Mouse (Mus musculus): ENCODE data around the gene Arf1. TPM values are rescaled to one million over a fixed set of nuclear protein-coding genes. Genes with fewer than 3 reads are reported as not detected.
A peak's percentile ranks its signal among the peaks of the same experiment; 100 is the strongest.
"Not testable (repeated sequence)": the region's sequence is repeated elsewhere in the genome, so short reads cannot be mapped to it uniquely, and the experiment has no call there.

The Arf1 gene
- polyA plus RNA-seq, 1 experiment from 2014 or later: 582 TPM

- Histone ChIP-seq H3K9ac (peak overlapping the region; percentile 100; the same call in 1 of the 2 replicates), H3K4me1 (peaks cover 75% of the 10 kb centered on the region), H3K9me3 (no peaks in the 10 kb centered on the region), H3K36me3 (peaks cover 14% of the 10 kb centered on the region), H3K4me3 (peak overlapping the region; percentile 100), H3K27me3 (replicated peaks) (no peaks in the 10 kb centered on the region), H3K4me2 (peak overlapping the region; percentile 96), H3K27ac (replicated peaks) (no peak overlapping the region)
- 28% methylated on average over 2 of the region's 2 CpGs for WGBS
- no peak for ATAC-seq (ENCODE audit: extremely low read depth, insufficient number of reproducible peaks, low FRiP score, low TSS enrichment)
These were observed 2.9 kb downstream of the Arf1 start for GRCm38 (mm10) chr11:59225167-59225566.

DNA sequence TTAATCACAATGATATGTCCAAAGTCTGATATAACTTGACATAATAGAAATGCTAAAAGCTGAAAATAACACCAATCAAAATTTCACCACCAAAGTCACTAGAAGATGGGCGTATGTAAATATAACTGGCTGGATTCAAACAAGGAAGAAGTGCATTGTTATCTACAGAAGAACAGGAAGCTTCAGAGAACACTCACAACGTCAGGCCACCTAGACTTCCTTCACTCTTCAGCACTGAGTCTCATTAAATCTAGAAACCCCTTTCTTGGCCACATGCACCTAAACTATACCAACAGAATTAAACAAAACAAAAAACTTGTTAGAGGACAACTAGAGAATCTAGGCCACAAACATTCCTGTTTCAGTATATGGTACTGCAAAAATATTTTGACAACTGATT is 3.6 kb downstream of the Arf1 start:
- Histone ChIP-seq H3K4me3 (peak overlapping the region; percentile 100; the same call in 1 of the 2 replicates), H3K9me3 (no peaks in the 10 kb centered on the region), H3K27ac (replicated peaks) (no peak overlapping the region), H3K4me1 (peaks cover 78% of the 10 kb centered on the region), H3K36me3 (peaks cover 21% of the 10 kb centered on the region), H3K9ac (no peak overlapping the region), H3K27me3 (replicated peaks) (no peaks in the 10 kb centered on the region), H3K4me2 (peak overlapping the region; percentile 96)
- WGBS: 31% methylated on average over 2 of the region's 2 CpGs
- no peak for ATAC-seq (ENCODE audit: extremely low read depth, insufficient number of reproducible peaks, low FRiP score, low TSS enrichment)

DNA sequence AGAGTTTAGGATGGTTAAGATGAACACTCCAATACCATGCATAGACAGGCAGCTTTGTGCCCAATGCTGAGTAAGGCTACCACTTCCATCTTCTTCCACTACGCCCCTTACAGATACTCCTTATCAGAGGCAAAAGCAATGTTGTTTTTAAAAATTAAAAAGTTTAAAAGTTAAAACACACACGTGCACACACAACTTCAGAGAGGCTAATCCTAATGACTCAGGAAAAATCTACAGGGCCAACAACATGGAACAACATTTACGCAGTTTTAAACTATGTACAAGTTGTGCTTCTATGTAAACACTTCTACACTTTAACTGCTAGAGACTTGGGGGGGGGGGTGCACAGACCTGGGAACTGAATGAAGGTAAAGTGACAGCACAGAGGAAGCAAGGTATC is 4.0 kb downstream of the Arf1 start:
- Histone ChIP-seq H3K36me3 (peaks cover 25% of the 10 kb centered on the region), H3K9me3 (no peaks in the 10 kb centered on the region), H3K4me2 (peak overlapping the region; percentile 96), H3K4me1 (peaks cover 79% of the 10 kb centered on the region), H3K9ac (peak overlapping the region; percentile 37; the same call in 1 of the 2 replicates), H3K27me3 (replicated peaks) (no peaks in the 10 kb centered on the region), H3K4me3 (no peak overlapping the region), H3K27ac (replicated peaks) (0 out of 2 replicates have a peak overlapping the region, but pooled peaks have one; percentile 26)
- WGBS: 75% methylated on average over 3 of the region's 3 CpGs
- ATAC-seq (ENCODE audit: extremely low read depth, insufficient number of reproducible peaks, low FRiP score, low TSS enrichment): no peak

DNA sequence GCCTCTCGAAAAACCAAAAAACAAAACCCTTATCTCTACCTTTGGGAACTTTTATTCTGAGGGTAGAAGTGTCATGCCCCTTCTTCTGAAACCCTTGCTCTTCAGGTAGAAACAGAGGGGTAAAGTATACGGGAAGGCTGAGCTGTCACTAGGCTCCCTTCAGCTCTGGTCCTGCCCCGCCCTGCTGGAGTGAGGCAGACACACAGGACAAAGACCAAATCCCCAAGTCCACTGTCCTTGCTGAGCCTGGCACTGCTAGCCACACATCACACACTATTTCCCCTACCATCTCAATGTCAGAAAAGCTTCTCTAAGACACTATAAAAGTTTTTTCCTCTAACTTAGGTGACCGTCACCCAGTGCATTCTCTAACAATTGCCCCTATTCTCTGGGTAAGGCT is 5.8 kb downstream of the Arf1 start:
- Histone ChIP-seq H3K4me2 (no peak overlapping the region), H3K27me3 (replicated peaks) (no peaks in the 10 kb centered on the region), H3K4me3 (no peak overlapping the region), H3K9me3 (no peaks in the 10 kb centered on the region), H3K4me1 (peaks cover 90% of the 10 kb centered on the region), H3K27ac (replicated peaks) (no peak overlapping the region), H3K9ac (no peak overlapping the region), H3K36me3 (peaks cover 32% of the 10 kb centered on the region)
- 80% methylated on average over 4 of the region's 4 CpGs for WGBS
- ATAC-seq (ENCODE audit: extremely low read depth, insufficient number of reproducible peaks, low FRiP score, low TSS enrichment): no peak

GRCm38 (mm10) chr11:59221604-59222003 is 6.5 kb downstream of the Arf1 start:
- Histone ChIP-seq H3K9me3 (no peaks in the 10 kb centered on the region), H3K4me1 (peaks cover 93% of the 10 kb centered on the region), H3K9ac (no peak overlapping the region), H3K4me3 (no peak overlapping the region), H3K27ac (replicated peaks) (no peak overlapping the region), H3K27me3 (replicated peaks) (no peaks in the 10 kb centered on the region), H3K4me2 (no peak overlapping the region), H3K36me3 (peaks cover 32% of the 10 kb centered on the region)
- ATAC-seq (ENCODE audit: extremely low read depth, insufficient number of reproducible peaks, low FRiP score, low TSS enrichment): no peak

GRCm38 (mm10) chr11:59219064-59219463 is 9.0 kb downstream of the Arf1 start:
- Histone ChIP-seq H3K27me3 (replicated peaks) (no peaks in the 10 kb centered on the region), H3K27ac (replicated peaks) (no peak overlapping the region), H3K9ac (no peak overlapping the region), H3K4me2 (no peak overlapping the region), H3K4me3 (no peak overlapping the region), H3K9me3 (no peaks in the 10 kb centered on the region), H3K4me1 (peaks cover 79% of the 10 kb centered on the region), H3K36me3 (peaks cover 46% of the 10 kb centered on the region)
- no peak for ATAC-seq (ENCODE audit: extremely low read depth, insufficient number of reproducible peaks, low FRiP score, low TSS enrichment)

DNA sequence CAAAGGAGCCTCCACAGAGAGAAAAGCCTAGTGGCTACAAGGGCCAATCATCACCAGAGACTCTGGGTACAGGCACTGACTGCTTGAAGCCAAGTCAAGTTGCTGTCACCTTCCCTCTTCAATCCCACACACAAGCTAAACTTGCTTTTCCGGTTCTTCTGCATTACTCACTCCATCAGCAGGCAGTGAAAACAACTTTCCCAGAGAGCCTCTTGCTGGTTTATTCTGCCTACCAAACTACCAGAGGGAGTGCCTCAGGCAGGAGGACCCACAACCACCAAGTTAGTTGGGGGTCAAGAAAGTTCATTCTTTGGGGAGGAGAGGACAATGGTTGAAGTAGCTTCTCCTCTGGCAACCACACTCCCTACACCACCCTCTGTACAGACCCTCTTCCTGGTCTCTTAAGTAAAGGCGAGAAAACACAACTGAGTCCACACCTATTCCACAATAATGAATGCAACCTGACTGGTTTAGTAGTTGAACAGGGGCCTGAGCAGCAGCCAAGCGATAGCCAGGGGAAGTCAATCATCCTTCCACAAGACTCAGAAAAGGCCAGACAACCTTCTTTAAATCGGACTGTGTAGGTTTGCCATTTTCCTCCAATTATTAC is 9.6 kb downstream of the Arf1 start:
- Histone ChIP-seq H3K36me3 (peaks cover 43% of the 10 kb centered on the region), H3K27ac (replicated peaks) (no peak overlapping the region), H3K9me3 (no peaks in the 10 kb centered on the region), H3K27me3 (replicated peaks) (no peaks in the 10 kb centered on the region), H3K4me1 (peaks cover 77% of the 10 kb centered on the region), H3K9ac (0 out of 2 replicates have a peak overlapping the region, but pooled peaks have one; percentile 1), H3K4me3 (no peak overlapping the region), H3K4me2 (no peak overlapping the region)
- ATAC-seq (ENCODE audit: extremely low read depth, insufficient number of reproducible peaks, low FRiP score, low TSS enrichment): no peak
- WGBS: 77% methylated on average over 4 of the region's 4 CpGs

- ATAC-seq (ENCODE audit: extremely low read depth, insufficient number of reproducible peaks, low FRiP score, low TSS enrichment): no peak
- H3K9me3 ChIP-seq: no peaks in the 10 kb centered on the region
- whole genome bisulfite sequencing: 85% methylated on average over 3 of the region's 3 CpGs
- peaks cover 70% of the 10 kb centered on the region for H3K4me1 ChIP-seq
- H3K9ac ChIP-seq: 0 out of 2 replicates have a peak overlapping the region, but pooled peaks have one; percentile 4
- H3K27ac ChIP-seq (replicated peaks): 0 out of 2 replicates have a peak overlapping the region, but pooled peaks have one; percentile 8
- H3K4me2 ChIP-seq: no peak overlapping the region
- H3K36me3 ChIP-seq: peaks cover 57% of the 10 kb centered on the region
- H3K4me3 ChIP-seq: no peak overlapping the region
- no peaks in the 10 kb centered on the region for H3K27me3 ChIP-seq (replicated peaks)
These were observed 11.1 kb downstream of the Arf1 start for GRCm38 (mm10) chr11:59216955-59217354.

- H3K4me3 ChIP-seq: no peak overlapping the region
- peaks cover 61% of the 10 kb centered on the region for H3K4me1 ChIP-seq
- no peak overlapping the region for H3K4me2 ChIP-seq
- H3K9me3 ChIP-seq: no peaks in the 10 kb centered on the region
- H3K27me3 ChIP-seq (replicated peaks): no peaks in the 10 kb centered on the region
- no peak overlapping the region for H3K27ac ChIP-seq (replicated peaks)
- no peak for ATAC-seq (ENCODE audit: extremely low read depth, insufficient number of reproducible peaks, low FRiP score, low TSS enrichment)
- no peak overlapping the region for H3K9ac ChIP-seq
- WGBS: 87% methylated on average over 12 of the region's 12 CpGs
- peaks cover 68% of the 10 kb centered on the region for H3K36me3 ChIP-seq
These were observed 15.1 kb downstream of the Arf1 start for GRCm38 (mm10) chr11:59212892-59213494.

DNA sequence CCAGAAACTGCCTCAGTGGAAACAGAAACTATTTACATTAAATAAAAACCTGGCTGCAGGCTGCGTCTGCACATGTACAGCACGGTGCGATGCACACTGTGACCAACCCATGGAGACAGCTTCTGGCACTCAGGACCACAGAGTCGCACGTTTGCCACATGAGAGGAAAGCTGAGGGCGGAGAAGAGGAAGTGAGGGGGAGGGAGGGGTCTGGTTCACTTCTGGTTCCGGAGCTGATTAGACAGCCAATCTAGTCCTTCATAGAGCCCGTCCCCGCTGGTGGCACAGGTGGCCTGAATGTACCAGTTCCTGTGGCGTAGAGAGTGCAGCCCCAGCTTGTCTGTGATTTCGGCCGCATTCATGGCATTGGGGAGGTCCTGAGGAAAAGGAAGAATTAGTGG is 15.8 kb downstream of the Arf1 start:
- not testable (repeated sequence) for H3K9ac ChIP-seq; H3K4me2 ChIP-seq; H3K4me3 ChIP-seq; ATAC-seq (ENCODE audit: extremely low read depth, insufficient number of reproducible peaks, low FRiP score, low TSS enrichment); H3K9me3 ChIP-seq; H3K27ac ChIP-seq (replicated peaks); H3K27me3 ChIP-seq (replicated peaks)
- WGBS: 63% methylated on average over 12 of the region's 12 CpGs
- Histone ChIP-seq H3K36me3 (peaks cover 65% of the 10 kb centered on the region), H3K4me1 (peaks cover 58% of the 10 kb centered on the region)

DNA sequence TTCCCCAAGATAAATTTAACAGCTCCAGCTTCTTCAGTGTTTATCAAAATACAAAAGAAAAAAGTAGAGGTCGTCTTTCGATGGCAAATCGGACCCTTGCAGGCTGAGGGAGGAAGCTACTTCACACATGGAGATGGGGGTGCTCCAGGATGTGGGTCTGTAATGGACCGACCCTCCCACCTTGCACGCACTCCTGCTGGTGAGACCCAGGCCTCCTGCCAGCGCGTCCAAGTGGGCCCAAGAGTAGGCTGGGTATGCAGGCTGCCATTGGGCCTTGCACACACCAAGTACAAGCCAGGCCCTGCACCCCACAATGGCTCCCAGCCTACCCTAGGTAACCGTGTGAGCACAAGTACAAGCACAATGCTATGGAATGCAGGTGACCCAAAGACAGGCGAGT is 16.5 kb downstream of the Arf1 start:
- H3K27ac ChIP-seq (replicated peaks); H3K4me3 ChIP-seq; H3K27me3 ChIP-seq (replicated peaks); H3K4me2 ChIP-seq; ATAC-seq (ENCODE audit: extremely low read depth, insufficient number of reproducible peaks, low FRiP score, low TSS enrichment); H3K9me3 ChIP-seq; H3K9ac ChIP-seq: not testable (repeated sequence)
- peaks cover 51% of the 10 kb centered on the region for H3K4me1 ChIP-seq
- peaks cover 73% of the 10 kb centered on the region for H3K36me3 ChIP-seq
- WGBS: 82% methylated on average over 9 of the region's 9 CpGs

- Histone ChIP-seq H3K4me1 (peaks cover 45% of the 10 kb centered on the region), H3K9ac (no peak overlapping the region), H3K36me3 (peaks cover 82% of the 10 kb centered on the region), H3K9me3 (no peaks in the 10 kb centered on the region), H3K4me2 (no peak overlapping the region), H3K27ac (replicated peaks) (no peak overlapping the region), H3K4me3 (no peak overlapping the region), H3K27me3 (replicated peaks) (no peaks in the 10 kb centered on the region)
- no peak for ATAC-seq (ENCODE audit: extremely low read depth, insufficient number of reproducible peaks, low FRiP score, low TSS enrichment)
- WGBS: 81% methylated on average over 4 of the region's 4 CpGs
These were observed 18.1 kb downstream of the Arf1 start for GRCm38 (mm10) chr11:59210020-59210419.

All from heart, embryonic 13.5 days (tissue).